Mouse (Mus musculus) T-helper 2 cell (primary cell): ENCODE measurements around the gene Nod2.

Experiments
- in situ Hi-C: fragments of 300-600 bp; cut with MboI, MseI; formaldehyde crosslinking; loops from one replicate; pipeline ENCODE4 v1.15.1; 2025; ENCODE audit warnings: high pct_unique_total_duplicates

The Nod2 gene

DNA sequence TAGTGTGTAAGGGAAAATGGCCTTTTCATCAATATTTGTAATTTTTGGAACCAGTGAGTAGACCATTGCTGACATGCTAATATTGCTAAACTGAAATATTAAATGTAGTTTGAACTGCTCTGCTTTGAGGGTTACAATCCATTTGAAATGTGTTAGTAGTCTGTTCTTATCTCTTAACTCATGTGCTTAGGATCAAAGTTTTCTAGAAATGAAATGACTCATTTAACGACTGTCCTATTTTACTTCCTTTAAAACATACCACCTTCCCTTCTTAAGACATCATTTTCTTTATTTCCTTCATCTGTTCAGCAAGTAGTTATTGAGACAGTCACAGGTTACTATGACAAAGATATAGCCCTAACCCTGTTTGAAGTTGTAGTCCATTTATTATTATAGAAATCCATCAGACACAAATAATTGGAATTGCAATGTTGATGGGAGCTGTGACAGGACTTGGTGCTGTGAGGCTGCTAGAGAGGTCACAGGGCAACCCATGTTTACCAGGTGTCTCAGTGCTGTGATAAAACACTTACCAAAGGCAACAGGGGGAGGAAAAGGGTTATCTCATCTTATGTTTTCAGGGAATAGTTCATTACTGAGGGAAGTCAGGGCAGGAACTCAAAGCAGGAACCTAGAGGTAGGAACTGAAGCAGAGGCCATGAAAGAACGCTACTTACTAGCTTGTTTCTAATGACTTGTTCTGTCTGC lies 76.3 kb downstream of the Nod2 start:
- in situ Hi-C loops: loop anchor here (5.0 to 25.0 kb wide), 2 partner anchors 301 to 361 kb away; partner anchors contain the start of gene Brd7
